Mouse (Mus musculus): Measurements from ENCODE around the gene Dmpk. TPM values are rescaled to one million over a fixed set of nuclear protein-coding genes. Genes with fewer than 3 reads are reported as not detected.

Dmpk gene
- polyA plus RNA-seq, 1 experiment: 154 TPM

DNA sequence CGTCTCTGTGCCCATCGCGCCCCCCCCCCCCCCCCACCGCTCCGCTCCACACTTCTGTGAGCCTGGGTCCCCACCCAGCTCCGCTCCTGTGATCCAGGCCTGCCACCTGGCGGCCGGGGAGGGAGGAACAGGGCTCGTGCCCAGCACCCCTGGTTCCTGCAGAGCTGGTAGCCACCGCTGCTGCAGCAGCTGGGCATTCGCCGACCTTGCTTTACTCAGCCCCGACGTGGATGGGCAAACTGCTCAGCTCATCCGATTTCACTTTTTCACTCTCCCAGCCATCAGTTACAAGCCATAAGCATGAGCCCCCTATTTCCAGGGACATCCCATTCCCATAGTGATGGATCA is 9.5 kb downstream of the Dmpk start:
- Histone ChIP-seq H3K27ac (ENCODE audit: control insufficient read depth, insufficient read depth, low read length) (no peak overlapping the region), H3K36me3 (ENCODE audit: control insufficient read depth, insufficient read depth, low read length) (no peaks in the 10 kb centered on the region), H3K27me3 (ENCODE audit: control insufficient read depth, insufficient read depth, low read length) (peaks cover 18% of the 10 kb centered on the region), H3K4me1 (replicated peaks; ENCODE audit: control insufficient read depth, insufficient read depth, low read length) (peaks cover 26% of the 10 kb centered on the region), H3K4me3 (ENCODE audit: control insufficient read depth, insufficient read depth, low read length) (peak overlapping the region; percentile 37)
- TF ChIP-seq POLR2A (IDR thresholded peaks at IDR 0.05; ENCODE audit: control insufficient read depth, extremely low read depth, insufficient read depth, low read length, poor library complexity) (no peak), CTCF (IDR thresholded peaks at IDR 0.05; ENCODE audit: borderline replicate concordance, control insufficient read depth, extremely low read depth, insufficient read depth, low read length, poor library complexity) (peak; percentile 98)
- peak; percentile 93 for DNase-seq
- WGBS: 1% methylated on average over 10 of the region's 15 CpGs

DNA sequence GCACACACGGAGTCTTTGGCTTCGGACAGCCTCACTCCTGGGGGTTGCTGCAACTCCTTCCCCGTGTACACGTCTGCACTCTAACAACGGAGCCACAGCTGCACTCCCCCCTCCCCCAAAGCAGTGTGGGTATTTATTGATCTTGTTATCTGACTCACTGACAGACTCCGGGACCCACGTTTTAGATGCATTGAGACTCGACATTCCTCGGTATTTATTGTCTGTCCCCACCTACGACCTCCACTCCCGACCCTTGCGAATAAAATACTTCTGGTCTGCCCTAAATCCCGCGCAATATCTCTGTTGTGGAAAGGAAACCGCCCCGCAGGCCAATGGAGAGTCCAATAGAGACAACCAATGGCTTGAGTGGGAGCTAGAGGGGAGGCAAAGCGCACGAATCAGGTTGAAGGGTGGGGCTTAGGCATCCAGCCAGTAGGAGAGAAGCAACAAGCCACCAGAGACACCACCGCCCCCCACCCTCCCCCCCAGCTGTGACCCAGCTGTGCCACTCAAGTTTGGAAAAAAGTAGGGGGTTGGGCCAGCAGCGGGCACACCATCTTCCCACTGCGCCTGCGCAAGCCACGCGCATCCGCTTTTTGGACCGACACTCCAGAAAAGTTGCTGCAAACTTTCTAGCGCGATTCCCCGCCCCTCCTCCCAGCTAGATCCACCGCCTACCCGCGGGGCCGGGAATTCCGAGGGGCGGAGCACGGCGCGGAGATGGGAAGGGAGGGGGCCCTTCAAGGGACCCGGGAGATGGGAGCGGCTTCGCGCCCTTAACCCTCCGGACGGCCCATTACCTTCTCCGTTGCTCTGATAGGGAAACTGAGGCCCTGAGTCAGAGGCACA is 10.1 kb downstream of the Dmpk start:
- H3K36me3 ChIP-seq (ENCODE audit: control insufficient read depth, insufficient read depth, low read length): no peaks in the 10 kb centered on the region
- H3K4me1 ChIP-seq (replicated peaks; ENCODE audit: control insufficient read depth, insufficient read depth, low read length): peaks cover 26% of the 10 kb centered on the region
- WGBS: under 1% methylated on average over 45 of the region's 45 CpGs
- peak; percentile 93 for DNase-seq
- peak overlapping the region; percentile 48; the same call in 1 of the 2 replicates for H3K27ac ChIP-seq (ENCODE audit: control insufficient read depth, insufficient read depth, low read length)
- no peak for TF ChIP-seq CTCF (IDR thresholded peaks at IDR 0.05; ENCODE audit: borderline replicate concordance, control insufficient read depth, extremely low read depth, insufficient read depth, low read length, poor library complexity)
- TF ChIP-seq POLR2A (IDR thresholded peaks at IDR 0.05; ENCODE audit: control insufficient read depth, extremely low read depth, insufficient read depth, low read length, poor library complexity): peak; percentile 79
- H3K27me3 ChIP-seq (ENCODE audit: control insufficient read depth, insufficient read depth, low read length): peaks cover 18% of the 10 kb centered on the region
- peak overlapping the region; percentile 79 for H3K4me3 ChIP-seq (ENCODE audit: control insufficient read depth, insufficient read depth, low read length)

DNA sequence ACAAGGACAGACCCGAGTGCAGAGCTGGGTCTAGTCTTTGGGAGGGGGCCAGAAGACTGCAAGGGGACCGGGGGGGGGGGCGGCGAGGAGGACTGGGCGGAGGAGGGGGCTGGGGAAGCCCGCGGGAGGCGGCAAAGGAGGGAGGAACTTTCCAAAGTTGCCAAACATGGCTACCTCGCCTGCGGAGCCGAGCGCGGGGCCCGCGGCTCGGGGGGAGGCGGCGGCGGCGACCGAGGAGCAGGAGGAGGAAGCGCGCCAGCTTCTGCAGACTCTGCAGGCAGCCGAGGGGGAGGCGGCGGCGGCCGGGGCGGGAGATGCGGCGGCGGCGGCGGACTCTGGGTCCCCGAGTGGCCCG is 10.8 kb downstream of the Dmpk start, which contains the start of gene Six5:
Gene Six5, plus strand, starts transcription at position 124 of the 355 bp plus-strand sequence.
- Histone ChIP-seq H3K4me1 (replicated peaks; ENCODE audit: control insufficient read depth, insufficient read depth, low read length) (peaks cover 26% of the 10 kb centered on the region), H3K27ac (ENCODE audit: control insufficient read depth, insufficient read depth, low read length) (peak within 1 kb of the TSS; percentile 48; the same call in 1 of the 2 replicates), H3K27me3 (ENCODE audit: control insufficient read depth, insufficient read depth, low read length) (peaks cover 18% of the 10 kb centered on the region), H3K4me3 (ENCODE audit: control insufficient read depth, insufficient read depth, low read length) (peak within 1 kb of the TSS; percentile 79), H3K36me3 (ENCODE audit: control insufficient read depth, insufficient read depth, low read length) (no peaks in the 10 kb centered on the region)
- TF ChIP-seq CTCF (IDR thresholded peaks at IDR 0.05; ENCODE audit: borderline replicate concordance, control insufficient read depth, extremely low read depth, insufficient read depth, low read length, poor library complexity): no peak
- no peak; the same call in 1 of the 2 replicates for TF ChIP-seq POLR2A (IDR thresholded peaks at IDR 0.05; ENCODE audit: control insufficient read depth, extremely low read depth, insufficient read depth, low read length, poor library complexity)
- DNase-seq: peak; percentile 65
- under 1% methylated on average over 35 of the region's 36 CpGs for WGBS

GRCm38 (mm10) chr7:19094826-19095750 is 11.4 kb downstream of the Dmpk start:
- DNase-seq: peak; percentile 44
- Histone ChIP-seq H3K4me1 (replicated peaks; ENCODE audit: control insufficient read depth, insufficient read depth, low read length) (peaks cover 26% of the 10 kb centered on the region), H3K36me3 (ENCODE audit: control insufficient read depth, insufficient read depth, low read length) (no peaks in the 10 kb centered on the region), H3K27ac (ENCODE audit: control insufficient read depth, insufficient read depth, low read length) (no peak overlapping the region), H3K4me3 (ENCODE audit: control insufficient read depth, insufficient read depth, low read length) (peak overlapping the region; percentile 79), H3K27me3 (ENCODE audit: control insufficient read depth, insufficient read depth, low read length) (peaks cover 18% of the 10 kb centered on the region)
- TF ChIP-seq POLR2A (IDR thresholded peaks at IDR 0.05; ENCODE audit: control insufficient read depth, extremely low read depth, insufficient read depth, low read length, poor library complexity) (no peak), CTCF (IDR thresholded peaks at IDR 0.05; ENCODE audit: borderline replicate concordance, control insufficient read depth, extremely low read depth, insufficient read depth, low read length, poor library complexity) (no peak; the same call in 1 of the 2 replicates)
- under 1% methylated on average over 87 of the region's 87 CpGs for WGBS

- DNase-seq: no peak
- peak overlapping the region; percentile 79; the same call in 1 of the 2 replicates for H3K4me3 ChIP-seq (ENCODE audit: control insufficient read depth, insufficient read depth, low read length)
- H3K36me3 ChIP-seq (ENCODE audit: control insufficient read depth, insufficient read depth, low read length): no peaks in the 10 kb centered on the region
- WGBS: 9% methylated on average over 19 of the region's 19 CpGs
- no peak overlapping the region for H3K27ac ChIP-seq (ENCODE audit: control insufficient read depth, insufficient read depth, low read length)
- TF ChIP-seq POLR2A (IDR thresholded peaks at IDR 0.05; ENCODE audit: control insufficient read depth, extremely low read depth, insufficient read depth, low read length, poor library complexity) (no peak), CTCF (IDR thresholded peaks at IDR 0.05; ENCODE audit: borderline replicate concordance, control insufficient read depth, extremely low read depth, insufficient read depth, low read length, poor library complexity) (no peak)
- H3K27me3 ChIP-seq (ENCODE audit: control insufficient read depth, insufficient read depth, low read length): peaks cover 18% of the 10 kb centered on the region
- peaks cover 26% of the 10 kb centered on the region for H3K4me1 ChIP-seq (replicated peaks; ENCODE audit: control insufficient read depth, insufficient read depth, low read length)
Measured at GRCm38 (mm10) chr7:19095751-19096110, 12.1 kb downstream of the Dmpk start.

GRCm38 (mm10) chr7:19096421-19096976 is 12.8 kb downstream of the Dmpk start:
- DNase-seq: no peak
- WGBS: 86% methylated on average over 5 of the region's 5 CpGs
- TF ChIP-seq POLR2A (IDR thresholded peaks at IDR 0.05; ENCODE audit: control insufficient read depth, extremely low read depth, insufficient read depth, low read length, poor library complexity) (no peak), CTCF (IDR thresholded peaks at IDR 0.05; ENCODE audit: borderline replicate concordance, control insufficient read depth, extremely low read depth, insufficient read depth, low read length, poor library complexity) (no peak)
- Histone ChIP-seq H3K4me3 (ENCODE audit: control insufficient read depth, insufficient read depth, low read length) (no peak overlapping the region), H3K27ac (ENCODE audit: control insufficient read depth, insufficient read depth, low read length) (no peak overlapping the region), H3K27me3 (ENCODE audit: control insufficient read depth, insufficient read depth, low read length) (peaks cover 18% of the 10 kb centered on the region), H3K36me3 (ENCODE audit: control insufficient read depth, insufficient read depth, low read length) (no peaks in the 10 kb centered on the region), H3K4me1 (replicated peaks; ENCODE audit: control insufficient read depth, insufficient read depth, low read length) (peaks cover 26% of the 10 kb centered on the region)
